17 mouse cellular contexts compared by ENCODE assay signal in genomic region chr9:63752576-63752975, GRCm38 (mm10). TPM values are rescaled to one million over a fixed set of nuclear protein-coding genes. Genes with fewer than 3 reads are reported as not detected.
A peak's percentile ranks its signal among the peaks of the same experiment; 100 is the strongest.
DNase-seq lines count a peak whose midpoint lies in the region; ATAC-seq and TF ChIP-seq lines count a peak whose summit lies in the region.
"Had no signal": no experiment of that assay in that cellular context is flagged by ENCODE, and none has a peak within 500 bp of the region (broad histone marks: within the 10 kb centered on the region; RNA-seq: fewer than 3 reads in every experiment).

No protein-coding gene starts in this region.

- no peak for TF ChIP-seq CTCF in thymus, adult 2 months (IDR thresholded peaks at IDR 0.05; ENCODE audit: borderline replicate concordance, control insufficient read depth, extremely low read depth, insufficient read depth, low read length, poor library complexity)
- TF ChIP-seq CTCF in stomach, postnatal 0 days (IDR thresholded peaks at IDR 0.05; ENCODE audit: low read depth): no peak

- no peak for ATAC-seq in kidney, embryonic 14.5 days (ENCODE audit: low FRiP score, low TSS enrichment)
- ATAC-seq in stomach, postnatal 0 days (ENCODE audit: low FRiP score, low TSS enrichment): no peak
- ATAC-seq: forebrain, embryonic 16.5 days; inflammation-experienced regulatory T-cells, adult 6 months; midbrain, embryonic 16.5 days had no signal

- 0 out of 2 replicates have a peak, but pooled peaks cover 3% of the 10 kb centered on the region for H3K36me3 ChIP-seq in kidney, embryonic 14.5 days (ENCODE audit: control insufficient read depth, insufficient read depth, low read length)
- no peaks in the 10 kb centered on the region for H3K36me3 ChIP-seq in thymus, adult 2 months (ENCODE audit: control insufficient read depth, insufficient read depth, low read length)
- H3K36me3 ChIP-seq in stomach, postnatal 0 days (ENCODE audit: control insufficient read depth, insufficient read depth, low read length): no peaks in the 10 kb centered on the region
- H3K36me3 ChIP-seq: liver, embryonic 13.5 days had no signal

- no peak for TF ChIP-seq POLR2A in thymus, adult 2 months (IDR thresholded peaks at IDR 0.05; ENCODE audit: control insufficient read depth, extremely low read depth, insufficient read depth, low read length, poor library complexity)

- no peaks in the 10 kb centered on the region for H3K27me3 ChIP-seq in kidney, embryonic 14.5 days (ENCODE audit: control insufficient read depth, insufficient read depth, low read length)
- no peaks in the 10 kb centered on the region for H3K27me3 ChIP-seq in thymus, adult 2 months (ENCODE audit: control insufficient read depth, insufficient read depth, low read length)
- H3K27me3 ChIP-seq in stomach, postnatal 0 days (ENCODE audit: control insufficient read depth, insufficient read depth, low read length): no peaks in the 10 kb centered on the region
- H3K27me3 ChIP-seq: hindbrain, embryonic 12.5 days; liver, embryonic 13.5 days had no signal

- no peak overlapping the region; the same call in 1 of the 2 replicates for H3K4me2 ChIP-seq in kidney, embryonic 14.5 days (replicated peaks; ENCODE audit: low read depth, low read length)
- no peak overlapping the region for H3K4me2 ChIP-seq in stomach, postnatal 0 days (replicated peaks; ENCODE audit: low read depth)
- H3K4me2 ChIP-seq: hindbrain, embryonic 12.5 days; liver, embryonic 13.5 days had no signal

- no peak overlapping the region for H3K4me3 ChIP-seq in kidney, embryonic 14.5 days (ENCODE audit: low read length)
- H3K4me3 ChIP-seq in thymus, adult 2 months (ENCODE audit: control insufficient read depth, insufficient read depth, low read length): no peak overlapping the region
- H3K4me3 ChIP-seq in stomach, postnatal 0 days (ENCODE audit: low read depth, low read length): no peak overlapping the region
- H3K4me3 ChIP-seq: hindbrain, embryonic 12.5 days; left cerebral cortex, adult 2 months; liver, embryonic 13.5 days had no signal

- no peak for TF ChIP-seq EP300 in stomach, postnatal 0 days (optimal IDR thresholded peaks at IDR 0.05)

- H3K27ac ChIP-seq in kidney, embryonic 14.5 days (ENCODE audit: low read depth, low read length): no peak overlapping the region
- H3K27ac ChIP-seq in thymus, adult 2 months (ENCODE audit: control insufficient read depth, insufficient read depth, low read length): no peak overlapping the region
- no peak overlapping the region for H3K27ac ChIP-seq in stomach, postnatal 0 days (replicated peaks)
- H3K27ac ChIP-seq: hindbrain, embryonic 12.5 days; left cerebral cortex, adult 2 months; liver, embryonic 13.5 days had no signal

- H3K9me3 ChIP-seq in kidney, embryonic 14.5 days (ENCODE audit: control insufficient read depth, low read length): no peaks in the 10 kb centered on the region
- H3K9me3 ChIP-seq in stomach, postnatal 0 days (ENCODE audit: control insufficient read depth, low read length): no peaks in the 10 kb centered on the region
- H3K9me3 ChIP-seq: hindbrain, embryonic 12.5 days; liver, embryonic 13.5 days had no signal

- DNase-seq in kidney, adult 9 months: no peak
- peak; percentile 18 for DNase-seq in thymus, postnatal 4 days
- DNase-seq in thymus, adult 2 months: no peak
- DNase-seq in lung, postnatal 10 days: peak; percentile 54
- DNase-seq in stomach, postnatal 0 days (ENCODE audit: low spot score): peak; percentile 36
- no peak for DNase-seq in layer of hippocampus, adult 11-12 months (ENCODE audit: low spot score)
- DNase-seq: adrenal gland, adult 2 months; cerebellum, adult 11 months; cerebellum, postnatal 25 days; liver, embryonic 13.5 days; retina, postnatal 1 day had no signal

- WGBS in kidney, embryonic 14.5 days: 30% methylated on average over 7 of the region's 7 CpGs
- WGBS in thymus, adult 2 months: 91% methylated on average over 7 of the region's 7 CpGs
- WGBS in stomach, postnatal 0 days: 42% methylated on average over 7 of the region's 7 CpGs

- H3K4me1 ChIP-seq in kidney, embryonic 14.5 days (ENCODE audit: control insufficient read depth, insufficient read depth, low read length): peaks cover 77% of the 10 kb centered on the region
- H3K4me1 ChIP-seq in thymus, adult 2 months (replicated peaks; ENCODE audit: control insufficient read depth, insufficient read depth, low read length): peaks cover 68% of the 10 kb centered on the region
- peaks cover 24% of the 10 kb centered on the region for H3K4me1 ChIP-seq in stomach, postnatal 0 days (replicated peaks; ENCODE audit: control insufficient read depth, insufficient read depth)

- peak overlapping the region; percentile 23; the same call in 1 of the 2 replicates for H3K9ac ChIP-seq in kidney, embryonic 14.5 days (ENCODE audit: low read depth, low read length)
- H3K9ac ChIP-seq in stomach, postnatal 0 days (ENCODE audit: low read length): no peak overlapping the region
- H3K9ac ChIP-seq: hindbrain, embryonic 12.5 days; liver, embryonic 13.5 days had no signal

RNA-seq across cellular contexts. Expression of gene Smad3, which starts 5.2 kb away (rescaled TPM):
- 17.6 and 21.2 TPM in 2 replicates for polyA plus RNA-seq in kidney, embryonic 14.5 days (2014; fragmentation: Nextera tagmentation; extraction: Ambion mirVana)
- 63.4 and 70.9 TPM in 2 replicates for polyA plus RNA-seq in thymus, adult 2 months (2012; rRNA removed)
- 5.3 and 6.4 TPM in 2 replicates for polyA plus RNA-seq in stomach, postnatal 0 days (2015; fragmentation: Nextera tagmentation; extraction: Ambion mirVana)

Comparison
In these comparisons a context has a peak if more than half of its experiments do, and no peak if none do; other contexts are left out.
1. DNase-seq: peak in thymus, postnatal 4 days (single experiment), lung, postnatal 10 days (single experiment) and stomach, postnatal 0 days (single experiment); none in kidney, adult 9 months (single experiment), thymus, adult 2 months (single experiment) and layer of hippocampus, adult 11-12 months (single experiment).